Mouse (Mus musculus) embryo, embryonic 10 days (tissue): ENCODE measurements around the gene Serpinh1.
"Not testable (repeated sequence)": the region's sequence is repeated elsewhere in the genome, so short reads cannot be mapped to it uniquely, and the experiment has no call there.

ENCODE experiments used
- DNase-seq: peaks from one replicate; pipeline ENCODE4 v3.0.0-alpha.2; 2015; ENCODE audit warnings: low spot score

Gene Serpinh1

GRCm38 (mm10) chr7:99374325-99374724, 21.3 kb upstream of the Serpinh1 start:
- not testable (repeated sequence) for DNase-seq

- no peak for DNase-seq
These were observed 13.7 kb upstream of the Serpinh1 start for GRCm38 (mm10) chr7:99366716-99367115.

GRCm38 (mm10) chr7:99365069-99365468, 12.0 kb upstream of the Serpinh1 start:
- peak; percentile 94 for DNase-seq

GRCm38 (mm10) chr7:99362137-99362536, 9.1 kb upstream of the Serpinh1 start:
- no peak for DNase-seq

GRCm38 (mm10) chr7:99360803-99361414, 7.9 kb upstream of the Serpinh1 start:
- DNase-seq, result peak; percentile 64

- peak; percentile 96 for DNase-seq
These were observed 7.2 kb upstream of the Serpinh1 start for GRCm38 (mm10) chr7:99360021-99360802.

GRCm38 (mm10) chr7:99358371-99358770, 5.3 kb upstream of the Serpinh1 start:
- no peak for DNase-seq

GRCm38 (mm10) chr7:99357201-99357600, 4.2 kb upstream of the Serpinh1 start:
- no peak for DNase-seq

- peak; percentile 34 for DNase-seq
These were observed 3.3 kb upstream of the Serpinh1 start for GRCm38 (mm10) chr7:99356244-99356930.

- peak; percentile 93 for DNase-seq
These were observed 2.7 kb upstream of the Serpinh1 start for GRCm38 (mm10) chr7:99355731-99356131.

GRCm38 (mm10) chr7:99351802-99352517, 1.1 kb downstream of the Serpinh1 start:
- peak; percentile 88 for DNase-seq

- peak; percentile 47 for DNase-seq
These were observed 1.8 kb downstream of the Serpinh1 start for GRCm38 (mm10) chr7:99351104-99351801.

- DNase-seq, result no peak
These were observed 3.0 kb downstream of the Serpinh1 start for GRCm38 (mm10) chr7:99349782-99350720.

- DNase-seq, result no peak
These were observed 4.2 kb downstream of the Serpinh1 start for GRCm38 (mm10) chr7:99348883-99349282.

- no peak for DNase-seq
These were observed 5.8 kb downstream of the Serpinh1 start for GRCm38 (mm10) chr7:99347268-99347667.

GRCm38 (mm10) chr7:99343577-99343976, 9.5 kb downstream of the Serpinh1 start:
- no peak for DNase-seq

GRCm38 (mm10) chr7:99340736-99341135, 12.3 kb downstream of the Serpinh1 start:
- DNase-seq, result no peak

GRCm38 (mm10) chr7:99332774-99333480, 20.1 kb downstream of the Serpinh1 start:
- peak; percentile 96 for DNase-seq

GRCm38 (mm10) chr7:99330012-99330411, 23.0 kb downstream of the Serpinh1 start:
- no peak for DNase-seq

- peak; percentile 72 for DNase-seq
These were observed 24.2 kb downstream of the Serpinh1 start for GRCm38 (mm10) chr7:99328847-99329246.
